Comparison of ENCODE assay signal across 24 mouse cellular contexts in genomic region chr8:45682845-45683383, GRCm38 (mm10).
DNase-seq lines count a peak whose midpoint lies in the region; ATAC-seq and TF ChIP-seq lines count a peak whose summit lies in the region.
"Had no signal": no experiment of that assay in that cellular context is flagged by ENCODE, and none has a peak within 500 bp of the region (broad histone marks: within the 10 kb centered on the region; RNA-seq: fewer than 3 reads in every experiment).

No protein-coding gene starts in this region.

- H3K9me3 ChIP-seq in kidney, postnatal 0 days (replicated peaks; ENCODE audit: low read length): no peaks in the 10 kb centered on the region
- H3K9me3 ChIP-seq in neural tube, embryonic 13.5 days: no peaks in the 10 kb centered on the region
- no peaks in the 10 kb centered on the region for H3K9me3 ChIP-seq in neural tube, embryonic 15.5 days (replicated peaks)
- H3K9me3 ChIP-seq: embryonic facial prominence, embryonic 12.5 days; heart, embryonic 12.5 days had no signal

- H3K4me3 ChIP-seq in kidney, postnatal 0 days (replicated peaks; ENCODE audit: low read depth, low read length): no peak overlapping the region
- H3K4me3 ChIP-seq in neural tube, embryonic 13.5 days: no peak overlapping the region
- H3K4me3 ChIP-seq in neural tube, embryonic 15.5 days (replicated peaks): no peak overlapping the region
- H3K4me3 ChIP-seq: embryonic facial prominence, embryonic 12.5 days; heart, embryonic 12.5 days; left cerebral cortex, adult 2 months; myocyte had no signal

- DNase-seq in frontal cortex, postnatal 14 days (ENCODE audit: low spot score in 2 of 2): no peak
- DNase-seq in kidney, postnatal 0 days (ENCODE audit: low spot score): peak; percentile 83
- no peak for DNase-seq in kidney, adult 18-20 months
- DNase-seq: adrenal gland, adult 8-10 months; cerebellum, adult 2 months; cerebellum, postnatal 25 days; gastrocnemius, postnatal 10 days; heart, adult 18-20 months; heart, postnatal 10 days; kidney, adult 2 months; kidney, postnatal 10 days; lung, postnatal 4 days; retina, postnatal 1 day; thymus, postnatal 14 days had no signal

- no peak overlapping the region for H3K27ac ChIP-seq in kidney, postnatal 0 days
- peak overlapping the region; percentile 42 for H3K27ac ChIP-seq in neural tube, embryonic 13.5 days (replicated peaks)
- H3K27ac ChIP-seq in neural tube, embryonic 15.5 days (replicated peaks): no peak overlapping the region; the same call in 1 of the 2 replicates
- H3K27ac ChIP-seq: embryonic facial prominence, embryonic 12.5 days; left cerebral cortex, adult 2 months had no signal

- H3K9ac ChIP-seq in kidney, postnatal 0 days (ENCODE audit: low read depth, low read length): no peak overlapping the region
- no peak overlapping the region for H3K9ac ChIP-seq in neural tube, embryonic 13.5 days
- H3K9ac ChIP-seq in neural tube, embryonic 15.5 days (replicated peaks): no peak overlapping the region
- H3K9ac ChIP-seq: embryonic facial prominence, embryonic 12.5 days; heart, embryonic 12.5 days had no signal

- 53% methylated on average over 8 of the region's 8 CpGs for WGBS in kidney, postnatal 0 days
- WGBS in neural tube, embryonic 13.5 days: 46% methylated on average over 8 of the region's 8 CpGs
- 36% methylated on average over 8 of the region's 8 CpGs for WGBS in neural tube, embryonic 15.5 days

- no peak overlapping the region for H3K4me2 ChIP-seq in kidney, postnatal 0 days (ENCODE audit: low read length)
- H3K4me2 ChIP-seq in neural tube, embryonic 13.5 days: no peak overlapping the region
- H3K4me2 ChIP-seq in neural tube, embryonic 15.5 days: no peak overlapping the region
- H3K4me2 ChIP-seq: embryonic facial prominence, embryonic 12.5 days; heart, embryonic 12.5 days had no signal

- peak; percentile 45; the same call in 1 of the 2 replicates for ATAC-seq in frontal cortex, adult (ENCODE audit: low TSS enrichment)
- no peak; the same call in 1 of the 2 replicates for ATAC-seq in kidney, postnatal 0 days (replicated peaks; ENCODE audit: low FRiP score, low read depth)
- no peak for ATAC-seq in neural tube, embryonic 13.5 days (ENCODE audit: low read depth)
- ATAC-seq in neural tube, embryonic 15.5 days (ENCODE audit: low FRiP score): no peak
- ATAC-seq in activated CD4-positive, CD25-positive, alpha-beta regulatory T cell, adult 4 months: no peak
- ATAC-seq: inflammation-experienced regulatory T-cells, adult 6 months; Patski had no signal

- H3K4me1 ChIP-seq in kidney, postnatal 0 days (replicated peaks; ENCODE audit: insufficient read depth, low read length): peaks cover 11% of the 10 kb centered on the region
- H3K4me1 ChIP-seq in neural tube, embryonic 13.5 days (replicated peaks): peaks cover 30% of the 10 kb centered on the region
- H3K4me1 ChIP-seq in neural tube, embryonic 15.5 days: peaks cover 14% of the 10 kb centered on the region

- no peak for TF ChIP-seq CTCF in kidney, postnatal 0 days (IDR thresholded peaks at IDR 0.05; ENCODE audit: low read depth)

- H3K36me3 ChIP-seq in kidney, postnatal 0 days (ENCODE audit: insufficient read depth, low read length): no peaks in the 10 kb centered on the region
- no peaks in the 10 kb centered on the region for H3K36me3 ChIP-seq in neural tube, embryonic 13.5 days
- H3K36me3 ChIP-seq in neural tube, embryonic 15.5 days: no peaks in the 10 kb centered on the region
- H3K36me3 ChIP-seq: embryonic facial prominence, embryonic 12.5 days had no signal

- H3K27me3 ChIP-seq in kidney, postnatal 0 days (ENCODE audit: insufficient read depth, low read length): no peaks in the 10 kb centered on the region
- H3K27me3 ChIP-seq in neural tube, embryonic 13.5 days: no peaks in the 10 kb centered on the region
- H3K27me3 ChIP-seq in neural tube, embryonic 15.5 days (replicated peaks): no peaks in the 10 kb centered on the region
- H3K27me3 ChIP-seq: embryonic facial prominence, embryonic 12.5 days; heart, embryonic 12.5 days; Patski had no signal
